Comparison of ENCODE assay signal across 17 mouse cellular contexts in the genomic region with DNA sequence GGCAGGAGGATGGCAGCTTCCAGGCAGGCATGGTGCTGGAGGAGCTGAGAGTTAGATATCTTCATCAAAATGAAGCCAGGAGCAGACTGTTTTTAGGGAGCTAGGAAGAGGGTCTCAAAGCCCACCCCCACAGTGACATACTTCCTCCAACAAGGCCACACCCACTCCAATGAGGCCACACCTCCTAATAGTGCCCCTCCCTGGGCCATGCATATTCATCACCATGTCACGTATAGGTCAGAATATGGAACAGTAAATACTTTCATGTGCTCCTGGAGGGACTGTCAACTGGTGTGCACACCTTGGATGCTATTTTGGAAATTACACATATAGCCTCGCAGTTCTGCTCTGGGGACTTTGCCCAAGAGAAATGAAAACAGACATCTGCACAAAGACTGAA. TPM values are rescaled to one million over a fixed set of nuclear protein-coding genes. Genes with fewer than 3 reads are reported as not detected.
"Had no signal": no experiment of that assay in that cellular context is flagged by ENCODE, and none has a peak within 500 bp of the region (broad histone marks: within the 10 kb centered on the region; RNA-seq: fewer than 3 reads in every experiment).

No protein-coding gene starts in this region.

- H3K4me1 ChIP-seq: neural tube, embryonic 15.5 days; stomach, embryonic 15.5 days had no signal

- H3K36me3 ChIP-seq: neural tube, embryonic 15.5 days; stomach, embryonic 15.5 days had no signal

- H3K27ac ChIP-seq: neural tube, embryonic 15.5 days; stomach, embryonic 15.5 days; stomach, postnatal 0 days had no signal

- H3K4me2 ChIP-seq: neural tube, embryonic 15.5 days; stomach, embryonic 15.5 days had no signal

- DNase-seq: retina, postnatal 1 day; right cerebral cortex, adult 18-20 months; right cerebral cortex, postnatal 14 days; right cerebral cortex, postnatal 25 days; right cerebral cortex, postnatal 4 days; spleen, adult 18-20 months; thymus, adult 18-20 months; thymus, adult 2 months; thymus, postnatal 14 days; thymus, postnatal 25 days; thymus, postnatal 36 days; thymus, postnatal 4 days had no signal

- H3K27me3 ChIP-seq: neural tube, embryonic 15.5 days; stomach, embryonic 15.5 days had no signal

- H3K9ac ChIP-seq: neural tube, embryonic 15.5 days; stomach, embryonic 15.5 days had no signal

- H3K9me3 ChIP-seq: neural tube, embryonic 15.5 days; stomach, embryonic 15.5 days had no signal

- H3K4me3 ChIP-seq: neural tube, embryonic 15.5 days; stomach, embryonic 15.5 days had no signal

RNA-seq across cellular contexts. Expression of a gene that starts 31.6 kb away (rescaled TPM):
- polyA plus RNA-seq: spleen, adult 2 months; thymus, postnatal 0 days had no signal
